ENCODE assay signal across 31 mouse cellular contexts in the genomic region with DNA sequence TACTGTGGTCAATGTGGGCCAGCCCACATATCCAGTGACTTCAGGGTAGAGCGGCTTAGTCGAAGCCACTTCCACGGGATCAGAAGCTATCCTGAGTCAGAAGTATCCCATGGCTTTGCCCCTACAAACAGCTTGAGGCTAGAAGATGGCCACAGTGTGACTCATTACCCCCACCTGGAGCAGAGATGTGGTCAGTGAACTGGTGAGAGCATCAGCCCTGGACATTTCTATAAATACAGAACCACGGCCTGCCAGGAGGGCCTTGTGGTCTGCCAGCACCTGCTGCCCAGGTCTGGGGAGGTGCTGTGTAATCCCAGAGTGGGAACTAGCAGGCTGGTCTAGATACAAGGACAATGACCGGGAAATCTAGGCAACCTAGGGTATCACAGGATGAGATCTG. TPM values are rescaled to one million over a fixed set of nuclear protein-coding genes. Genes with fewer than 3 reads are reported as not detected.
A peak's percentile ranks its signal among the peaks of the same experiment; 100 is the strongest.
DNase-seq lines count a peak whose midpoint lies in the region; ATAC-seq lines count a peak whose summit lies in the region.
"Had no signal": no experiment of that assay in that cellular context is flagged by ENCODE, and none has a peak within 500 bp of the region (broad histone marks: within the 10 kb centered on the region; RNA-seq: fewer than 3 reads in every experiment).

No protein-coding gene starts in this region.

- 0 out of 2 replicates have a peak, but pooled peaks cover 2% of the 10 kb centered on the region for H3K4me1 ChIP-seq in midbrain, embryonic 16.5 days (ENCODE audit: control insufficient read depth, insufficient read depth, low read length)
- no peaks in the 10 kb centered on the region for H3K4me1 ChIP-seq in midbrain, embryonic 11.5 days (ENCODE audit: control insufficient read depth, insufficient read depth, low read length)
- peaks cover 16% of the 10 kb centered on the region for H3K4me1 ChIP-seq in kidney, embryonic 15.5 days
- H3K4me1 ChIP-seq: intestine, embryonic 15.5 days; neural tube, embryonic 12.5 days had no signal

- ATAC-seq in cerebellum, adult (ENCODE audit: insufficient number of reproducible peaks, low FRiP score, low TSS enrichment) = peak; percentile 42; the same call in 1 of the 2 replicates
- ATAC-seq in midbrain, embryonic 16.5 days = 0 out of 2 replicates have a peak, but pooled peaks have one; percentile 23
- no peak for ATAC-seq in midbrain, embryonic 11.5 days (ENCODE audit: low FRiP score)
- no peak for ATAC-seq in kidney, embryonic 15.5 days (replicated peaks; ENCODE audit: low FRiP score)
- no peak for ATAC-seq in CD4-positive, CD25-positive, alpha-beta regulatory T cell, adult 4 months
- ATAC-seq: activated CD4-positive, CD25-positive, alpha-beta regulatory T cell, adult 4 months; forebrain, embryonic 13.5 days; hindbrain, postnatal 0 days; intestine, embryonic 15.5 days; midbrain, embryonic 15.5 days had no signal

- 81% methylated on average over 5 of the region's 5 CpGs for WGBS in midbrain, embryonic 16.5 days
- WGBS in midbrain, embryonic 11.5 days = 85% methylated on average over 5 of the region's 5 CpGs
- WGBS in kidney, embryonic 15.5 days = 85% methylated on average over 5 of the region's 5 CpGs

- no peaks in the 10 kb centered on the region for H3K27me3 ChIP-seq in midbrain, embryonic 16.5 days (ENCODE audit: control insufficient read depth, insufficient read depth, low read depth, low read length)
- no peaks in the 10 kb centered on the region for H3K27me3 ChIP-seq in midbrain, embryonic 11.5 days (ENCODE audit: control insufficient read depth, insufficient read depth, low read length)
- H3K27me3 ChIP-seq in kidney, embryonic 15.5 days = no peaks in the 10 kb centered on the region
- H3K27me3 ChIP-seq: forebrain, embryonic 13.5 days; intestine, embryonic 15.5 days; midbrain, embryonic 15.5 days; neural tube, embryonic 12.5 days had no signal

- DNase-seq in cerebellum, adult 8-10 months = no peak
- no peak for DNase-seq in midbrain, embryonic 11.5 days (ENCODE audit: low spot score, missing footprints)
- peak; percentile 85 for DNase-seq in brain, adult 2 months (ENCODE audit: low read depth, low spot score)
- DNase-seq in T-cell, adult 2 months (ENCODE audit: low spot score) = no peak
- DNase-seq: adrenal gland, adult 2 months; adrenal gland, postnatal 36 days; gastrocnemius, postnatal 10 days; kidney, adult 2 months; kidney, postnatal 4 days; layer of hippocampus, postnatal 36 days; liver; lung, embryonic 14.5 days; lung, postnatal 14 days; right cerebral cortex, postnatal 4 days; thymus, adult 18-20 months; thymus, postnatal 25 days had no signal

- H3K9ac ChIP-seq in midbrain, embryonic 16.5 days (ENCODE audit: low read depth, low read length) = no peak overlapping the region
- no peak overlapping the region for H3K9ac ChIP-seq in midbrain, embryonic 11.5 days (ENCODE audit: low read length)
- no peak overlapping the region for H3K9ac ChIP-seq in kidney, embryonic 15.5 days
- H3K9ac ChIP-seq: forebrain, embryonic 13.5 days; heart, embryonic 15.5 days; intestine, embryonic 15.5 days; liver, embryonic 14.5 days; lung, embryonic 14.5 days; midbrain, embryonic 15.5 days; neural tube, embryonic 12.5 days had no signal

- H3K4me3 ChIP-seq in midbrain, embryonic 16.5 days (ENCODE audit: low read depth, low read length) = no peak overlapping the region
- no peak overlapping the region for H3K4me3 ChIP-seq in midbrain, embryonic 11.5 days (ENCODE audit: low read depth, low read length)
- H3K4me3 ChIP-seq in kidney, embryonic 15.5 days (replicated peaks) = no peak overlapping the region
- H3K4me3 ChIP-seq: forebrain, embryonic 13.5 days; heart, embryonic 15.5 days; intestine, embryonic 15.5 days; midbrain, embryonic 15.5 days; neural tube, embryonic 12.5 days had no signal

- no peaks in the 10 kb centered on the region for H3K9me3 ChIP-seq in midbrain, embryonic 16.5 days (replicated peaks; ENCODE audit: control insufficient read depth, low read length, poor library complexity, severe bottlenecking)
- H3K9me3 ChIP-seq in midbrain, embryonic 11.5 days (ENCODE audit: control insufficient read depth, low read length) = no peaks in the 10 kb centered on the region
- H3K9me3 ChIP-seq in kidney, embryonic 15.5 days (replicated peaks) = no peaks in the 10 kb centered on the region
- H3K9me3 ChIP-seq: forebrain, embryonic 13.5 days; G1E; heart, embryonic 15.5 days; intestine, embryonic 15.5 days; midbrain, embryonic 15.5 days; neural tube, embryonic 12.5 days had no signal

- H3K36me3 ChIP-seq in midbrain, embryonic 16.5 days (ENCODE audit: control insufficient read depth, insufficient read depth, low read length) = no peaks in the 10 kb centered on the region; the same call in 1 of the 2 replicates
- no peaks in the 10 kb centered on the region for H3K36me3 ChIP-seq in midbrain, embryonic 11.5 days (ENCODE audit: control insufficient read depth, insufficient read depth, low read length)
- no peaks in the 10 kb centered on the region for H3K36me3 ChIP-seq in kidney, embryonic 15.5 days
- H3K36me3 ChIP-seq: G1E; heart, embryonic 15.5 days; intestine, embryonic 15.5 days; neural tube, embryonic 12.5 days had no signal

- H3K27ac ChIP-seq in midbrain, embryonic 16.5 days (ENCODE audit: low read length) = no peak overlapping the region
- H3K27ac ChIP-seq in midbrain, embryonic 11.5 days (ENCODE audit: low read depth, low read length) = no peak overlapping the region
- no peak overlapping the region for H3K27ac ChIP-seq in kidney, embryonic 15.5 days
- H3K27ac ChIP-seq: forebrain, embryonic 13.5 days; heart, embryonic 15.5 days; hindbrain, postnatal 0 days; intestine, embryonic 15.5 days; kidney, postnatal 0 days; liver, embryonic 14.5 days; midbrain, embryonic 15.5 days; neural tube, embryonic 12.5 days; stomach, postnatal 0 days had no signal

- H3K4me2 ChIP-seq in midbrain, embryonic 16.5 days (ENCODE audit: low read length) = no peak overlapping the region
- H3K4me2 ChIP-seq in midbrain, embryonic 11.5 days = no peak overlapping the region
- H3K4me2 ChIP-seq in kidney, embryonic 15.5 days = no peak overlapping the region
- H3K4me2 ChIP-seq: forebrain, embryonic 13.5 days; heart, embryonic 15.5 days; intestine, embryonic 15.5 days; lung, embryonic 14.5 days; midbrain, embryonic 15.5 days; neural tube, embryonic 12.5 days had no signal

RNA-seq across cellular contexts. Expression of gene Insyn1, which starts 12.5 kb away (rescaled TPM):
- polyA plus RNA-seq in midbrain, embryonic 16.5 days (2015; fragmentation: Nextera tagmentation; extraction: Ambion mirVana) = 6.7 and 7.2 TPM in 2 replicates
- 1.4 and 1.8 TPM in 2 replicates for polyA plus RNA-seq in midbrain, embryonic 11.5 days (2014; fragmentation: Nextera tagmentation; extraction: Ambion mirVana)
- polyA plus RNA-seq in kidney, embryonic 15.5 days (2015; fragmentation: Nextera tagmentation; extraction: Ambion mirVana) = 1.4 and 2.3 TPM in 2 replicates
- not detected for polyA plus RNA-seq in CD4-positive, CD25-positive, alpha-beta regulatory T cell, adult 4 months (2017; shearing (Covaris generic))
- polyA plus RNA-seq: activated CD4-positive, CD25-positive, alpha-beta regulatory T cell, adult 4 months; G1E had no signal

RNA-seq across cellular contexts. Expression of gene Cd276, which starts 54.3 kb away (rescaled TPM):
- 28.9 and 30.9 TPM in 2 replicates for polyA plus RNA-seq in midbrain, embryonic 16.5 days (2015; fragmentation: Nextera tagmentation; extraction: Ambion mirVana)
- polyA plus RNA-seq in midbrain, embryonic 11.5 days (2014; fragmentation: Nextera tagmentation; extraction: Ambion mirVana) = 22.5 and 23.8 TPM in 2 replicates
- polyA plus RNA-seq in kidney, embryonic 15.5 days (2015; fragmentation: Nextera tagmentation; extraction: Ambion mirVana) = 35.7 and 38.4 TPM in 2 replicates
- not detected for polyA plus RNA-seq in CD4-positive, CD25-positive, alpha-beta regulatory T cell, adult 4 months (2017; shearing (Covaris generic))
- polyA plus RNA-seq: activated CD4-positive, CD25-positive, alpha-beta regulatory T cell, adult 4 months had no signal

Comparison
In these comparisons a context has a peak if more than half of its experiments do, and no peak if none do; other contexts are left out.
1. ATAC-seq: peak in cerebellum, adult (single experiment) and midbrain, embryonic 16.5 days (single experiment); none in midbrain, embryonic 11.5 days (single experiment), kidney, embryonic 15.5 days (single experiment) and CD4-positive, CD25-positive, alpha-beta regulatory T cell, adult 4 months (single experiment).
2. RNA of gene Cd276, which starts 54.3 kb away (polyA plus RNA-seq): 35.7 to 38.4 TPM in kidney, embryonic 15.5 days, 28.9 to 30.9 TPM in midbrain, embryonic 16.5 days and 22.5 to 23.8 TPM in midbrain, embryonic 11.5 days; not detected in CD4-positive, CD25-positive, alpha-beta regulatory T cell, adult 4 months; every median in the first group is over 10 times any median in the second.